Mouse (Mus musculus) liver, embryonic 14.5 days (tissue): Measurements from ENCODE around the gene Eif3k.

Experiments
- CTCF ChIP-seq: IDR thresholded peaks from 2 replicates; pipeline ENCODE4 v1.5.1; 2016; ENCODE audit warnings: antibody characterized with exemption, low read depth, control low read depth
- EP300 ChIP-seq: IDR thresholded peaks from 2 replicates; pipeline ENCODE4 v1.6.1; 2016; ENCODE audit warnings: antibody characterized with exemption, low read depth

GRCm38 (mm10) chr7:29026195-29026594 lies 44.5 kb upstream of the Eif3k start:
- TF ChIP-seq CTCF (no peak), EP300 (no peak)
